Mouse (Mus musculus) MEL (cell line): ENCODE results near the gene Dvl2. TPM values are rescaled to one million over a fixed set of nuclear protein-coding genes. Genes with fewer than 3 reads are reported as not detected.

ENCODE experiments used
- DNase-seq: peaks from one replicate; pipeline ENCODE4 v3.0.0; 2011; ENCODE audit warnings: low read depth, low spot score
- H3K27ac ChIP-seq: 2 replicates; pipeline ENCODE4 v1.5.1; 2012; ENCODE audit warnings: low read depth, mild to moderate bottlenecking, control low read depth, low read length, moderate library complexity; ENCODE audit not compliant: control insufficient read depth
- H3K27me3 ChIP-seq, 2 experiments: fragments of 150-350 bp in 1 of 2; sonication (generic) in 1 of 2; 2 replicates each; pipeline ENCODE4 v1.6.1; 2012; ENCODE audit warnings: low read length in 2 of 2, mild to moderate bottlenecking in 2 of 2, improper control_type of control experiment in 1 of 2, moderate library complexity in 1 of 2; ENCODE audit not compliant: insufficient read depth in 2 of 2, control insufficient read depth in 1 of 2
- H3K36me3 ChIP-seq, 2 experiments: 2 replicates each; pipeline ENCODE4 v1.6.1; 2012 to 2014; ENCODE audit warnings: low read length in 2 of 2, improper control_type of control experiment in 1 of 2, inconsistent platforms in 1 of 2, mild to moderate bottlenecking in 1 of 2; ENCODE audit not compliant: insufficient read depth in 2 of 2, control insufficient read depth in 1 of 2
- H3K4me1 ChIP-seq, 2 experiments: fragments of 150-350 bp in 1 of 2; sonication (generic) in 1 of 2; 2 replicates each; pipeline ENCODE4 v1.6.1; 2012; ENCODE audit warnings: low read length in 2 of 2, improper control_type of control experiment in 1 of 2, mild to moderate bottlenecking in 1 of 2; ENCODE audit not compliant: insufficient read depth in 2 of 2, control insufficient read depth in 1 of 2
- H3K4me3 ChIP-seq, 2 experiments: fragments of 150-350 bp in 1 of 2; sonication (generic) in 1 of 2; 2 replicates each; pipeline ENCODE4 v1.5.1; 2012; ENCODE audit warnings: low read depth in 2 of 2, low read length in 2 of 2, mild to moderate bottlenecking in 2 of 2, moderate library complexity in 2 of 2, control low read depth in 1 of 2, improper control_type of control experiment in 1 of 2; ENCODE audit not compliant: control insufficient read depth in 1 of 2, insufficient read depth in 1 of 2
- H3K79me2 ChIP-seq: 2 replicates; pipeline ENCODE4 v1.6.1; 2012; ENCODE audit warnings: mild to moderate bottlenecking, low read length, moderate library complexity; ENCODE audit not compliant: control insufficient read depth, poor library complexity, insufficient read depth
- H3K9ac ChIP-seq: 2 replicates; pipeline ENCODE4 v1.6.1; 2012; ENCODE audit warnings: low read depth, mild to moderate bottlenecking, control low read depth, low read length, moderate library complexity; ENCODE audit not compliant: control insufficient read depth, poor library complexity, severe bottlenecking
- H3K9me3 ChIP-seq: fragments of 150-350 bp; sonication (generic); replicated peaks from 2 replicates; pipeline ENCODE4 v1.6.1; 2012; ENCODE audit warnings: mild to moderate bottlenecking, low read length, improper control_type of control experiment, moderate library complexity; ENCODE audit not compliant: insufficient read depth
- BHLHE40 ChIP-seq: IDR thresholded peaks from 2 replicates; pipeline ENCODE4 v1.6.1; 2012; ENCODE audit warnings: low read depth, mild to moderate bottlenecking, inconsistent platforms, low read length, improper control_type of control experiment, borderline replicate concordance
- CHD1 ChIP-seq: IDR thresholded peaks from 2 replicates; pipeline ENCODE4 v1.6.1; 2012; ENCODE audit warnings: low read depth, mild to moderate bottlenecking, inconsistent platforms, low read length, improper control_type of control experiment
- CTCF ChIP-seq, 3 experiments: IDR thresholded peaks in 2 of 3; conservative IDR thresholded peaks in 1 of 3; 2 replicates each; pipeline ENCODE4 v1.5.1; 2011 to 2012; ENCODE audit warnings: low read length in 3 of 3, low read depth in 2 of 3, mild to moderate bottlenecking in 2 of 3, improper control_type of control experiment in 1 of 3, inconsistent platforms in 1 of 3, mixed read lengths in 1 of 3, moderate library complexity in 1 of 3; ENCODE audit not compliant: control insufficient read depth in 1 of 3, insufficient read depth in 1 of 3, poor library complexity in 1 of 3, severe bottlenecking in 1 of 3
- E2F4 ChIP-seq: IDR thresholded peaks from 2 replicates; pipeline ENCODE4 v1.6.1; 2011; ENCODE audit warnings: low read depth, low read length, improper control_type of control experiment, borderline replicate concordance
- ETS1 ChIP-seq: IDR thresholded peaks from 2 replicates; pipeline ENCODE4 v1.6.1; 2012; ENCODE audit warnings: low read depth, mild to moderate bottlenecking, inconsistent platforms, low read length, improper control_type of control experiment, moderate library complexity
- GATA1 ChIP-seq: IDR thresholded peaks from 2 replicates; pipeline ENCODE4 v1.6.1; 2011; ENCODE audit warnings: low read depth, low read length, improper control_type of control experiment
- HCFC1 ChIP-seq: IDR thresholded peaks from 2 replicates; pipeline ENCODE4 v1.6.1; 2012; ENCODE audit warnings: low read depth, mild to moderate bottlenecking, inconsistent platforms, low read length, improper control_type of control experiment, moderate library complexity
- JUND ChIP-seq: IDR thresholded peaks from 2 replicates; pipeline ENCODE4 v1.6.1; 2011; ENCODE audit warnings: low read depth, mild to moderate bottlenecking, improper control_type of control experiment, low read length
- KAT2A ChIP-seq: conservative IDR thresholded peaks from 2 replicates; pipeline ENCODE4 v1.6.1; 2012; ENCODE audit warnings: low read depth, low read length, improper control_type of control experiment, inconsistent platforms
- MAFK ChIP-seq: IDR thresholded peaks from 2 replicates; pipeline ENCODE4 v1.6.1; 2011; ENCODE audit warnings: low read depth, mild to moderate bottlenecking, low read length, improper control_type of control experiment, borderline replicate concordance
- MAX ChIP-seq: IDR thresholded peaks from 2 replicates; pipeline ENCODE4 v1.6.1; 2011; ENCODE audit warnings: low read length, improper control_type of control experiment
- MXI1 ChIP-seq: IDR thresholded peaks from 2 replicates; pipeline ENCODE4 v1.6.1; 2011; ENCODE audit warnings: mild to moderate bottlenecking, low read depth, low read length, improper control_type of control experiment
- MYB ChIP-seq: IDR thresholded peaks from 2 replicates; pipeline ENCODE4 v1.6.1; 2011; ENCODE audit warnings: mild to moderate bottlenecking, low read depth, low read length, improper control_type of control experiment
- MYC ChIP-seq: IDR thresholded peaks from 2 replicates; pipeline ENCODE4 v1.6.1; 2011; ENCODE audit warnings: low read depth, mild to moderate bottlenecking, low read length, improper control_type of control experiment, moderate library complexity
- POLR2A ChIP-seq, 2 experiments: IDR thresholded peaks; 2 replicates each; pipeline ENCODE4 v1.6.1; 2011 to 2012; ENCODE audit warnings: low read length in 2 of 2, mild to moderate bottlenecking in 2 of 2, control low read depth in 1 of 2, improper control_type of control experiment in 1 of 2, low read depth in 1 of 2, moderate library complexity in 1 of 2; ENCODE audit not compliant: control insufficient read depth in 1 of 2, insufficient read depth in 1 of 2, poor library complexity in 1 of 2
- POLR2AphosphoS5 ChIP-seq: IDR thresholded peaks from 2 replicates; pipeline ENCODE4 v1.6.1; 2012; ENCODE audit warnings: low read depth, borderline replicate concordance, mild to moderate bottlenecking, inconsistent platforms, low read length, moderate library complexity, mixed read lengths
- RCOR1 ChIP-seq: IDR thresholded peaks from 2 replicates; pipeline ENCODE4 v1.6.1; 2012; ENCODE audit warnings: low read depth, mild to moderate bottlenecking, inconsistent platforms, low read length, improper control_type of control experiment
- SIN3A ChIP-seq: IDR thresholded peaks from 2 replicates; pipeline ENCODE4 v1.6.1; 2012; ENCODE audit warnings: low read length, improper control_type of control experiment, inconsistent platforms
- SMC3 ChIP-seq: IDR thresholded peaks from 2 replicates; pipeline ENCODE4 v1.6.1; 2011; ENCODE audit warnings: low read depth, low read length, improper control_type of control experiment
- TCF12 ChIP-seq: IDR thresholded peaks from 2 replicates; pipeline ENCODE4 v1.6.1; 2014; ENCODE audit warnings: low read depth, mild to moderate bottlenecking, inconsistent platforms, low read length, improper control_type of control experiment, moderate library complexity
- UBTF ChIP-seq: IDR thresholded peaks from 2 replicates; pipeline ENCODE4 v1.6.1; 2012; ENCODE audit warnings: low read depth, mild to moderate bottlenecking, inconsistent platforms, low read length, improper control_type of control experiment, moderate library complexity, borderline replicate concordance; ENCODE audit not compliant: insufficient read depth
- ZKSCAN1 ChIP-seq: IDR thresholded peaks from 2 replicates; pipeline ENCODE4 v1.6.1; 2012; ENCODE audit warnings: low read depth, mild to moderate bottlenecking, inconsistent platforms, low read length, improper control_type of control experiment, moderate library complexity
- ZNF384 ChIP-seq: IDR thresholded peaks from 2 replicates; pipeline ENCODE4 v1.6.1; 2012; ENCODE audit warnings: low read depth, mild to moderate bottlenecking, inconsistent platforms, low read length, improper control_type of control experiment
- polyA plus RNA-seq, 2 experiments: library from polyadenylated mRNA; stranded (reverse) in 1 of 2; unstranded in 1 of 2; fragments of >175 nt in 1 of 2; fragments of >200 nt in 1 of 2; gene quantifications; 2 replicates each; pipeline versions ENCODE4 v1.2.1 to v1.2.4; 2012; ENCODE audit warnings: low replicate concordance in 2 of 2, low read depth in 1 of 2; ENCODE audit not compliant: insufficient read length in 2 of 2, insufficient read depth in 1 of 2, missing spikeins in 1 of 2
- total RNA-seq: library from RNA; depleted of rRNA; stranded (reverse); fragments of 300-350 nt; gene quantifications from 2 replicates; pipeline ENCODE4 v1.2.3, GENCODE M21; 2012

The Dvl2 gene
- total and polyA plus RNA-seq, 3 experiments = 38.5 to 40.1 TPM; not detected in 1

DNA sequence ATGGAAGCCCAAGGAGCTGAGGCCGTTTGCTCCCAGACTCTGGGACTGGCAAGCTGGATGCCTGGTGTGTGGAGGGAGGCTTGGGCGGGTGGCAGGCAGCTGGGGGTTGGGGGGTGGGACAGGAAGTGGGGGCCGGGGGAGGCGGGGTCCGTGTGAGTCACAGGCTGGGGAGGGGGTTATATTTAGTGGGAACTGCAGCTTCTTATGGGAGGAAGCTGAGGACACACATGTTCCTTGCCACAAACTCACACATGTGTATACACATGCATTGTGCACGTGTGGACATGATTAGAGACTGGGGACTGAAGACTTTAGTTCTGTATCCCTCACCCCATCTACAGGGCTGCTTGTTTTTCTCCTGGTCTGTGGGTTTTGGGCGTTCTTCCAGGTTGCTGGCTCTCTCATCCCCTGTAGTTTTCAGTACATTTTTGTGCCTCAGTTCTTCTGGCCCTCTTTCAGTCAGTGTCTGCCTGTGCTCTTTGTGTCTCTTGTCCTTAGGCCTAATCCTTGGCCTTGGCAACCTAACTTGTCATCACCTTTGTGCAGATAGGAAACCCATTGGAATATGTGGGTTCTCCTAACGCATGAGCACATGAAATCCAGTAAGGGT lies 19.7 kb downstream of the Dvl2 start (continued):
- no peak for TF ChIP-seq JUND
- no peak for TF ChIP-seq POLR2AphosphoS5
- 0 out of 2 replicates have a peak, but pooled peaks have one; percentile 43 for TF ChIP-seq CHD1
- TF ChIP-seq, all 39 proteins: peak for 6

DNA sequence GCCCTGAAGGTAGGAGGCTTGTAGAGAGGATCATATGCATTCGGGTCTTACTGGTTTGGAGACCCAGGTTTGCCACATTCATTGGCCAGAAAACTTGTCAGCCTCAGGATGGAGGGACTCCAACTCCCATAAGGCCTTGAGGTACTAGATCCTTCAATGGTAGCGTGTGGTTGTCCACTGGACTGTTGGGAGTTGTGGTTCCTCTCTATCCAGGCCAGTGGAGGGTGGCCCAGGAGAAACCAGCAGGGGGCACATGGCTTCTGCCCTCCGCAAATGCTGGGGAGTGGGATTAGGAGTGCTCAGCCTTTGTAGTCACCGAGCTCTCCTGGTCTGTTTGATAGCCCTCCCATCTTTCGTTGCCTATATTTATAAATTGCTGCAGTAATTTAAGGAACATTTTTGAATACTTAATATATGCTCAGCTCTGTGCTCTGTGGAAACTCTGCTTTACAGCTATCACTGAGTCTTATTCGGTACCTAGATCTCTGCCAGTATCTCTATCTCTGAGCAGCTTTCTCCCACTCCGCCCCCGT lies 20.4 kb downstream of the Dvl2 start:
- Histone ChIP-seq H3K36me3 (peaks cover 0 to 33% of the 10 kb centered on the region in 2 experiments; a peak in 2 of 4 replicates), H3K27ac (peak overlapping the region; percentile 75), H3K4me3 (peak overlapping the region; percentile 41 to 53), H3K9me3 (no peaks in the 10 kb centered on the region), H3K79me2 (peaks cover 25% of the 10 kb centered on the region), H3K27me3 (no peaks in the 10 kb centered on the region), H3K4me1 (peaks cover 1 to 34% of the 10 kb centered on the region in 2 experiments), H3K9ac (peak overlapping the region; percentile 44)
- TF ChIP-seq MYB (no peak), TCF12 (no peak), CTCF (IDR thresholded peaks at IDR 0.05 in 2 of 3, conservative IDR thresholded peaks at IDR 0.05 in 1 of 3; ENCODE audit: control insufficient read depth in 1 of 3, insufficient read depth in 1 of 3, low read depth in 2 of 3, low read length in 3 of 3, poor library complexity in 1 of 3, severe bottlenecking in 1 of 3) (peak; percentile 40 to 57 (median 50)), GATA1 (0 out of 2 replicates have a peak, but pooled peaks have one; percentile 6), MXI1 (no peak; the same call in 1 of the 2 replicates), BHLHE40 (no peak), HCFC1 (peak; percentile 99), KAT2A (peak; percentile 92; the same call in 1 of the 2 replicates), POLR2A (IDR thresholded peaks at IDR 0.05; ENCODE audit: control insufficient read depth in 1 of 2, insufficient read depth in 1 of 2, low read depth in 1 of 2, low read length in 2 of 2, poor library complexity in 1 of 2) (peak in 1 of 2 experiments; percentile 3; a peak in 1 of 4 replicates), ETS1 (no peak), JUND (no peak), ZKSCAN1 (no peak)
- DNase-seq = peak; percentile 94

DNA sequence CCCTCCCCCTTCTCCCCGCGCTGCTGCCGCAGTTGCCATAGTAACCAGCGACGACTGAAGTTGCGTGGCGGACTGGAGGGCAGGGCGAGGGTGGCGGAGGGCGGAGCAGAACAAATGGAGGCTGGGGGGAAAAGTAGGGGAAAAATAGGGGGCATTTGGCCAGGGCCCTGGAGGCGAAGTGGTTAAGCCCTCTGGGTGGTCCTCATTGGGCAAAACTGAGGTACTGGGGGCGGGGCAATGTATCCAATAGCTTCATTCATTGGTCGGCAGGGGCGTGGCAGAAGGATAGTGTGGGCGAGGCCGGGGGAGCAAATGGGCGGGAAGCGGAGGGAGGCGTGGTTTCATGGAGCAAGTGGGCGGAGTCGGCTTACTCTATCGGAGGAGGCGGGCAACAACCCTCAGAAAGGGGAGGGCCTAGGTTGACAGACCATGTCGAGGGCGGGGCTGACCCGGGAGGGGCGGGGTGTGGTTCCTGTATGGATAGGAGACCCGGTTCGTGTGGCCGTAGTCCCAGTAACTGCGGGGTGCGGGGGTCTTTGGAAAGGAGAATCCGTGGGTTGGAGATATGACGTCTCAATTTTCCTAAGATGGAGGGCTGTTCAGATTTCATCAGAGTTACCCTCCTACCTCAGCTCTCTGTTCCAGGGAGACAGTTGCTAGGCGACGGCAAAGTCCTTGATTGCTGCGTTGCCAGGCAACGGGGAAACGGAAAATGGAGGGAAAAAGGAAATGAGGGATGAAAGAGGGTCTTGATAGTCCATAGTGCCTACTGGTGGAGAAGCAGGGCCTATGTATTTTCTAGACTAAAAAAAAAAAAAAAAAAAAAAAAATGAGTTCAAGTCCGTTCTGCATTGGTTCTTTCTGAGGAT lies 21.1 kb downstream of the Dvl2 start:
- Histone ChIP-seq H3K27me3 (no peaks in the 10 kb centered on the region), H3K4me3 (peak overlapping the region; percentile 41 to 53), H3K9ac (0 out of 2 replicates have a peak overlapping the region, but pooled peaks have one; percentile 12), H3K4me1 (peaks cover 0 to 34% of the 10 kb centered on the region in 2 experiments; a peak in 3 of 4 replicates), H3K27ac (no peak overlapping the region), H3K9me3 (no peaks in the 10 kb centered on the region), H3K36me3 (peaks cover 0 to 32% of the 10 kb centered on the region in 2 experiments; a peak in 2 of 4 replicates), H3K79me2 (peaks cover 25% of the 10 kb centered on the region)
- peak; percentile 99 for DNase-seq
- TF ChIP-seq GATA1 (no peak), JUND (no peak), POLR2A (IDR thresholded peaks at IDR 0.05; ENCODE audit: control insufficient read depth in 1 of 2, insufficient read depth in 1 of 2, low read depth in 1 of 2, low read length in 2 of 2, poor library complexity in 1 of 2) (peak in 1 of 2 experiments; percentile 7; a peak in 1 of 4 replicates), SMC3 (no peak), UBTF (no peak), MXI1 (peak; percentile 82), KAT2A (no peak; the same call in 1 of the 2 replicates), ETS1 (no peak), SIN3A (peak; percentile 89), MAFK (no peak), RCOR1 (no peak), E2F4 (peak; percentile 62; the same call in 1 of the 2 replicates), ZNF384 (no peak), POLR2AphosphoS5 (no peak), ZKSCAN1 (no peak), MYC (no peak), CHD1 (no peak), MAX (no peak)
